Mouse (Mus musculus): Measurements from ENCODE around the gene V1ra8. TPM values are rescaled to one million over a fixed set of nuclear protein-coding genes. Genes with fewer than 3 reads are reported as not detected.

Gene V1ra8
- polyA plus RNA-seq, 1 experiment from 2014 or later, result not detected

Other genes starting within 250 kb of the V1ra8 start
- gene Vmn1r46, start 233.5 kb upstream of the V1ra8 start, polyA plus RNA-seq (2014; fragmentation: Nextera tagmentation; extraction: Ambion mirVana), result not detected in 2 replicates
- gene Vmn1r47, start 186.6 kb upstream of the V1ra8 start, polyA plus RNA-seq (2014; fragmentation: Nextera tagmentation; extraction: Ambion mirVana), result not detected in 2 replicates
- not detected in 2 replicates for gene Vmn1r48, start 166.0 kb upstream of the V1ra8 start, polyA plus RNA-seq (2014; fragmentation: Nextera tagmentation; extraction: Ambion mirVana)
- not detected in 2 replicates for gene Vmn1r49, start 124.3 kb upstream of the V1ra8 start, polyA plus RNA-seq (2014; fragmentation: Nextera tagmentation; extraction: Ambion mirVana)
- not detected in 2 replicates for gene Vmn1r50, start 101.4 kb upstream of the V1ra8 start, polyA plus RNA-seq (2014; fragmentation: Nextera tagmentation; extraction: Ambion mirVana)
- gene Vmn1r51, start 80.2 kb upstream of the V1ra8 start, polyA plus RNA-seq (2014; fragmentation: Nextera tagmentation; extraction: Ambion mirVana), result 0.08 TPM in 2 replicates
- gene Vmn1r52, start 28.0 kb upstream of the V1ra8 start, polyA plus RNA-seq (2014; fragmentation: Nextera tagmentation; extraction: Ambion mirVana), result not detected in 2 replicates
- gene Vmn1r53, start 21.6 kb downstream of the V1ra8 start, polyA plus RNA-seq (2014; fragmentation: Nextera tagmentation; extraction: Ambion mirVana), result not detected in 2 replicates
- not detected in 2 replicates for gene Vmn1r54, start 43.5 kb downstream of the V1ra8 start, polyA plus RNA-seq (2014; fragmentation: Nextera tagmentation; extraction: Ambion mirVana)
- not detected in 2 replicates for gene BC048671, start 98.4 kb downstream of the V1ra8 start, polyA plus RNA-seq (2014; fragmentation: Nextera tagmentation; extraction: Ambion mirVana)
- gene Chst13, start 122.4 kb downstream of the V1ra8 start, polyA plus RNA-seq (2014; fragmentation: Nextera tagmentation; extraction: Ambion mirVana), result not detected in 2 replicates
- not detected in 2 replicates for gene Uroc1, start 130.5 kb downstream of the V1ra8 start, polyA plus RNA-seq (2014; fragmentation: Nextera tagmentation; extraction: Ambion mirVana)
- gene Zxdc, start 166.7 kb downstream of the V1ra8 start, polyA plus RNA-seq (2014; fragmentation: Nextera tagmentation; extraction: Ambion mirVana), result 17.1 and 17.7 TPM in 2 replicates
- gene Cfap100, start 226.0 kb downstream of the V1ra8 start, polyA plus RNA-seq (2014; fragmentation: Nextera tagmentation; extraction: Ambion mirVana), result 5.6 and 5.7 TPM in 2 replicates

All from hindbrain, embryonic 14.5 days (tissue).